Mouse (Mus musculus) midbrain, embryonic 12.5 days (tissue): ENCODE results near the gene Lyzl4. TPM values are rescaled to one million over a fixed set of nuclear protein-coding genes. Genes with fewer than 3 reads are reported as not detected.

Source experiments
- ATAC-seq: fragments of 200-750 bp; cut with Nextera tagmentation; 2 replicates; pipeline ENCODE4 v1.8.0; 2017; ENCODE audit warnings: low read depth, moderate TSS enrichment, moderate library complexity; ENCODE audit not compliant: low FRiP score
- H3K27ac ChIP-seq: fragments of 300-500 bp; sonication (generic); replicated peaks from 2 replicates; pipeline ENCODE4 v1.5.1; 2016; ENCODE audit warnings: mild to moderate bottlenecking
- H3K27me3 ChIP-seq: fragments of 300-500 bp; sonication (generic); 2 replicates; pipeline ENCODE4 v1.6.1; 2016; ENCODE audit warnings: mild to moderate bottlenecking
- H3K36me3 ChIP-seq: fragments of 300-500 bp; sonication (generic); 2 replicates; pipeline ENCODE4 v1.6.1; 2016
- H3K4me1 ChIP-seq: fragments of 300-500 bp; sonication (generic); 2 replicates; pipeline ENCODE4 v1.6.1; 2016
- H3K4me2 ChIP-seq: fragments of 300-500 bp; sonication (generic); replicated peaks from 2 replicates; pipeline ENCODE4 v1.6.1; 2016; ENCODE audit warnings: mild to moderate bottlenecking, moderate library complexity
- H3K4me3 ChIP-seq: fragments of 300-500 bp; sonication (generic); 2 replicates; pipeline ENCODE4 v1.5.1; 2016; ENCODE audit warnings: mild to moderate bottlenecking
- H3K9ac ChIP-seq: fragments of 300-500 bp; sonication (generic); replicated peaks from 2 replicates; pipeline ENCODE4 v1.6.1; 2016; ENCODE audit warnings: mild to moderate bottlenecking, moderate library complexity
- H3K9me3 ChIP-seq: fragments of 300-500 bp; sonication (generic); 2 replicates; pipeline ENCODE4 v1.6.1; 2016; ENCODE audit warnings: mild to moderate bottlenecking
- WGBS: fragments of 180-500 bp; shearing (Covaris S2); methylation state at CpG from one replicate; pipeline ENCODE4 v1.1.7; 2016; 5-methylcytosine and 5-hydroxymethylcytosine counted together
- polyA plus RNA-seq: library from polyadenylated mRNA; unstranded; fragments of >200 nt; fragmentation: Nextera tagmentation; extraction: Ambion mirVana; gene quantifications from 2 replicates; pipeline ENCODE4 v1.2.1, GENCODE M21; 2016

Lyzl4 gene
- polyA plus RNA-seq, 1 experiment from 2014 or later: not detected

GRCm38 (mm10) chr9:121647026-121647425 is 5.1 kb upstream of the Lyzl4 start:
- 85% methylated on average over 7 of the region's 7 CpGs for WGBS
- no peaks in the 10 kb centered on the region for H3K36me3 ChIP-seq
- no peak overlapping the region for H3K4me2 ChIP-seq
- no peak overlapping the region for H3K4me3 ChIP-seq
- no peaks in the 10 kb centered on the region for H3K9me3 ChIP-seq
- H3K27ac ChIP-seq: no peak overlapping the region
- H3K4me1 ChIP-seq: peaks cover 13% of the 10 kb centered on the region; the same call in 1 of the 2 replicates
- ATAC-seq: no peak
- H3K9ac ChIP-seq: no peak overlapping the region
- peaks cover 33% of the 10 kb centered on the region for H3K27me3 ChIP-seq

- 76% methylated on average over 3 of the region's 3 CpGs for WGBS
- no peak for ATAC-seq
These were observed 3.0 kb upstream of the Lyzl4 start for GRCm38 (mm10) chr9:121644855-121645254.

GRCm38 (mm10) chr9:121642401-121643181 is 695 bp upstream of the Lyzl4 start, which contains the start of gene Vipr1:
Vipr1 (plus strand) TSS chr9:121642716.
- H3K9ac ChIP-seq: peak within 1 kb of the TSS; percentile 49
- no peak within 1 kb of the TSS for H3K27ac ChIP-seq
- peaks cover 74% of the 10 kb centered on the region for H3K27me3 ChIP-seq
- under 1% methylated on average over 63 of the region's 79 CpGs for WGBS
- peak; percentile 89 for ATAC-seq
- peak within 1 kb of the TSS; percentile 49 for H3K4me3 ChIP-seq
- H3K36me3 ChIP-seq: no peaks in the 10 kb centered on the region
- H3K4me1 ChIP-seq: peaks cover 21% of the 10 kb centered on the region; the same call in 1 of the 2 replicates
- peak within 1 kb of the TSS; percentile 75 for H3K4me2 ChIP-seq
- H3K9me3 ChIP-seq: no peaks in the 10 kb centered on the region

More at GRCm38 (mm10) chr9:121644855-121645254, 3.0 kb upstream of the Lyzl4 start:
- no peak overlapping the region for H3K27ac ChIP-seq
- no peaks in the 10 kb centered on the region for H3K9me3 ChIP-seq
- H3K4me2 ChIP-seq: no peak overlapping the region
- H3K36me3 ChIP-seq: no peaks in the 10 kb centered on the region
- H3K4me1 ChIP-seq: peaks cover 21% of the 10 kb centered on the region; the same call in 1 of the 2 replicates
- H3K9ac ChIP-seq: no peak overlapping the region
- no peak overlapping the region for H3K4me3 ChIP-seq
- H3K27me3 ChIP-seq: peaks cover 55% of the 10 kb centered on the region

DNA sequence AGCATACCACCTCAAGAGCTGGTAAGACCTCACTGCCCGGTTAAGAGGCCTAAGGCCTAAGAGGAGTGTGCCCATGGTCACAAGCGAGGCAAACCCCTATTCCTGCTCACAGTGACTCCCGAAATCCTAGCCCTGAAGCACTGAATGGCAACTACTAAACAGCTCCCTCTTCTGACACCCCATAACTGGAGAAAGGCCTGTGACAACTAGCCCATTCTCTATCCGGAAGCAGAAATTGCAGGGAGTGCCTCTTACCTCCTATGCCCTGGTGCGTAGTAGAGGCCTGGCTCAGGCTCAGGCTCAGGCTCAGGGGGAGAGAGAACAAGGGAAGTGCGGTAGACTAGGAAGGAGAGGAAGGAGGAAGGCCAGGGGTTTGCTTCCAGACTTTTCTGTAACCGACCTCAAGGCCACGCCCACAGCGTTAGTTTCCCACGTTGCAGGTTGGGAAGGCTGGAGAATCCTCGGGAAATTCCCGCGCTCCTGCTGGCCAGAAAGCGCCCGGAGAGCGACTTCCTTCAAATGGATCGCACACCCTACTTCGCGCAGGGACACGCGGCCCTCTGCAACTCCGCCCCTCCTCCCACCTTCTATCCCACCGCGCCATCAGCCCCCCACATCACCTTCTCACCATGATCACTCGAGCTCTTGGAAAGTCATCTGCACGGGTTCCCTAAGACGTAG is 521 bp downstream of the Lyzl4 start:
- no peaks in the 10 kb centered on the region for H3K36me3 ChIP-seq
- H3K9ac ChIP-seq: peak overlapping the region; percentile 49; the same call in 1 of the 2 replicates
- no peak for ATAC-seq
- no peak overlapping the region for H3K27ac ChIP-seq
- H3K27me3 ChIP-seq: peaks cover 78% of the 10 kb centered on the region
- peak overlapping the region; percentile 49 for H3K4me3 ChIP-seq
- H3K4me1 ChIP-seq: peaks cover 21% of the 10 kb centered on the region; the same call in 1 of the 2 replicates
- peak overlapping the region; percentile 75 for H3K4me2 ChIP-seq
- WGBS: 12% methylated on average over 27 of the region's 27 CpGs
- no peaks in the 10 kb centered on the region for H3K9me3 ChIP-seq

DNA sequence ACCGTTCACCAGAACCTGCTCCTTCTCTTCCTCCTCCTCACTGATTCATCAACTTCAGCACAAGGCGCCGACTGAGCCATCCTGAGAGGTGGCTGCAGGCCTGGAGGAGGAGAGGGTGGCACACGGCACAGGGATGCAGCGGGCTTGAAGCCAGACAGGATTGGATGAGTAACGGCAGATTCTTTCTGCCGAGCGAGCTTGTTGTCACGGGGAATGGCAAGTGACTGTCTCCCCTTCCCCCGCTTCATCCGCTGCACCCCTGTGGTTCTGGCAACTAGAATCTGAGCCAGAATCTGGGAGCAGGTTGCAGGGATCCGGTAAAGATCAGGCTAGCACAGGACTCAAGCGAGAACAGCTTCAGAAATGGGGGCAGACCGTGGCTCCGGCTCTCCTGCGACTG is 2.1 kb downstream of the Lyzl4 start:
- Histone ChIP-seq H3K9ac (no peak overlapping the region), H3K27ac (no peak overlapping the region), H3K36me3 (no peaks in the 10 kb centered on the region), H3K4me1 (peaks cover 21% of the 10 kb centered on the region; the same call in 1 of the 2 replicates), H3K9me3 (no peaks in the 10 kb centered on the region), H3K4me2 (no peak overlapping the region), H3K27me3 (peaks cover 78% of the 10 kb centered on the region), H3K4me3 (no peak overlapping the region)
- ATAC-seq: no peak
- WGBS: 48% methylated on average over 16 of the region's 16 CpGs

- Histone ChIP-seq H3K4me2 (no peak overlapping the region), H3K27me3 (peaks cover 40% of the 10 kb centered on the region), H3K4me1 (no peaks in the 10 kb centered on the region), H3K9me3 (no peaks in the 10 kb centered on the region), H3K9ac (no peak overlapping the region), H3K4me3 (no peak overlapping the region), H3K27ac (no peak overlapping the region), H3K36me3 (no peaks in the 10 kb centered on the region)
- WGBS: 57% methylated on average over 7 of the region's 7 CpGs
- ATAC-seq: no peak
These were observed 5.9 kb downstream of the Lyzl4 start for GRCm38 (mm10) chr9:121635835-121636576.

DNA sequence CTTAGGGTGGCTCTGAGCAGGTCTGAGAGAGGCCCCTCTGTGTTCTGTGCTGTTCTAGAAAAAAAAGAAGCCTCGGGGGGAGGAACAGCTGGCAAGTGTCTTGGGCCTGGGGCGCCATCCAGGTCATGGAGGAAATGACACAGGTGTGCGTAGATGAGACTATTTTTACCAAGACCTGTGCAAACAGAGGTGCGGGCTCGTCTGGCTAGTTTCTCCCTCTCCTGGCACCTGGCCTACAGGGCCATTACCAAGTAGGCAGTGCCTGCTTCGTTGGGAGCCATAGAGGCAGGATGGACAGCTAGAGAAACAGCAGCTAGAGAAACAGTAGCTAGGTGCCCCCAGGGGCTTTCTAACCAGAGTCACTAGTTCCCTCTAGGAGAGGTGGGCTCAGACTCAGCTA is 8.6 kb downstream of the Lyzl4 start:
- no peak overlapping the region for H3K4me2 ChIP-seq
- H3K4me1 ChIP-seq: no peaks in the 10 kb centered on the region
- H3K27me3 ChIP-seq: peaks cover 14% of the 10 kb centered on the region
- no peak overlapping the region for H3K4me3 ChIP-seq
- no peak overlapping the region for H3K27ac ChIP-seq
- ATAC-seq: no peak
- WGBS: 87% methylated on average over 6 of the region's 6 CpGs
- H3K9me3 ChIP-seq: no peaks in the 10 kb centered on the region
- H3K9ac ChIP-seq: no peak overlapping the region
- no peaks in the 10 kb centered on the region for H3K36me3 ChIP-seq

- H3K27ac ChIP-seq: no peak overlapping the region
- WGBS: 86% methylated on average over 10 of the region's 10 CpGs
These were observed 9.0 kb downstream of the Lyzl4 start for GRCm38 (mm10) chr9:121632891-121633290.

DNA sequence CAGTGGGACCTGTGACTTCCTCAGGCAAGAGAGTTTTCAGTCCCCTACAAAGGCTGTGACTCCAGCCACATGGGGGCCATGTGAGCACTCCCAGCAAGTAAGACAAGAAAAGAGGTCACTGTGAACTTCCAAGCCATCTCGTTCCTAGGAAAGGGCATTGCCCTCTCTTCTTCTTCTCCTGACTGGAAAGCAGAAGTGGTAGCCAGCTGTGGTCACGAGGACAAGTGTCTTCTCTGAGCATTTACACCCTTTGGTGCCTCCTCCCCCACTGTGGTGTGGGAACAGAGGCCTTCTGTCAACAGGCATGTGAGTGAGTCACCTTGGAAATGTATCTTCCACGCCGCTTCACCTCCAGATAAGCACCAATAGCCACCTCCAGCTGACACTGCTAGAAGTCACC is 9.9 kb downstream of the Lyzl4 start:
- 78% methylated on average over 4 of the region's 4 CpGs for WGBS
- no peaks in the 10 kb centered on the region for H3K36me3 ChIP-seq
- H3K9ac ChIP-seq: no peak overlapping the region
- no peak overlapping the region for H3K4me3 ChIP-seq
- no peaks in the 10 kb centered on the region for H3K4me1 ChIP-seq
- H3K27me3 ChIP-seq: 0 out of 2 replicates have a peak, but pooled peaks cover 5% of the 10 kb centered on the region
- no peak overlapping the region for H3K4me2 ChIP-seq
- no peak overlapping the region for H3K27ac ChIP-seq
- ATAC-seq: no peak
- H3K9me3 ChIP-seq: no peaks in the 10 kb centered on the region

More at GRCm38 (mm10) chr9:121632891-121633290, 9.0 kb downstream of the Lyzl4 start:
- Histone ChIP-seq H3K27me3 (peaks cover 13% of the 10 kb centered on the region), H3K9ac (no peak overlapping the region), H3K4me2 (no peak overlapping the region), H3K4me3 (no peak overlapping the region), H3K4me1 (no peaks in the 10 kb centered on the region), H3K36me3 (no peaks in the 10 kb centered on the region), H3K9me3 (no peaks in the 10 kb centered on the region)
- ATAC-seq: no peak

DNA sequence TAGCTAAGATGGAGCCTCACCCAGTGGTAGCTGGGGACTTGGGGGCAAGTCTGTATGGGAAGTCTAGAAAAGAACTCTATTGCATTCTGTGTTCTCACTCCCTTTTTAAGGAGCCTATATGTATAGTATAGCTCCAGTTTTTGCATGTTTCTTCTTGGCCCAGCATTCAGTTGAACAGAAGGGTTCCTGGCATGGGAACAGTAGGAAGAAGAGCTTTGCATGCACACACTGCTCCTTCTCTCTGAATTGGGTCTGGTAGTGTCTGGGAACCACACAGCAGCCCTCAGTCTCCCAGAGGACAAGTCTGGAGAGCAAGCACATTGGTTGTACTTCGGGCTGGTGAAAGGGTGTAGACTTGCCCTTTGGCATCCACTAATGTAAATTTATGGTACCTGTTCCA is 11.3 kb downstream of the Lyzl4 start:
- no peak for ATAC-seq
- Histone ChIP-seq H3K27me3 (0 out of 2 replicates have a peak, but pooled peaks cover 3% of the 10 kb centered on the region), H3K4me3 (no peak overlapping the region), H3K9ac (no peak overlapping the region), H3K4me2 (no peak overlapping the region), H3K9me3 (no peaks in the 10 kb centered on the region), H3K36me3 (no peaks in the 10 kb centered on the region), H3K4me1 (no peaks in the 10 kb centered on the region), H3K27ac (no peak overlapping the region)
- 83% methylated on average over 1 of the region's 1 CpGs for WGBS

DNA sequence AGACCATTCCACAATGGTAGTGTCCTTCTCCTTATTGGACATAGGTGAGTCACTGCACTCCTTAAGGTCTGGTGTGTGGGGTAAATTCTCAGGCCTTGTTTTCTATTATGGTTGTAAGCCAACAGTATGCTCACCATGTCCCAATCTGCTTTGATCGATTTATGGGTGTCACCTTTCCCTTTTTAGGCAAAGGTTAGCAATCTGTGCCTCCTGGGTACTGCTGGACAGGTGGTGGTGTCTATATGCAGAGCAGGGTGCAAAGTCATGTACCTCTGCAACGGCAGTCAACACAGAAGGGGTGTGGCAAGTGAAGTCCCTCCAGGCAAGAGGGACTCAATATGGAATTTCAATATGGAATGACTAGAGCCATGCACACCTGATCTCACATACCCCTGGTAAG is 17.0 kb downstream of the Lyzl4 start:
- Histone ChIP-seq H3K27me3 (no peaks in the 10 kb centered on the region), H3K4me3 (no peak overlapping the region), H3K4me1 (no peaks in the 10 kb centered on the region), H3K9ac (no peak overlapping the region), H3K4me2 (no peak overlapping the region), H3K27ac (no peak overlapping the region), H3K36me3 (no peaks in the 10 kb centered on the region), H3K9me3 (no peaks in the 10 kb centered on the region)
- 94% methylated on average over 2 of the region's 2 CpGs for WGBS
- ATAC-seq: no peak
